Mouse (Mus musculus) urinary bladder, postnatal 36 days (tissue): ENCODE data around the gene Ppp2r1b.

Source experiments
- DNase-seq, 2 experiments: peaks; one replicate each; pipeline ENCODE4 v3.0.0; 2022; ENCODE audit warnings: low spot score in 2 of 2, mixed read lengths in 1 of 2

The Ppp2r1b gene

GRCm38 (mm10) chr9:50865803-50866202, 20.7 kb downstream of the Ppp2r1b start:
- no peak for DNase-seq

DNA sequence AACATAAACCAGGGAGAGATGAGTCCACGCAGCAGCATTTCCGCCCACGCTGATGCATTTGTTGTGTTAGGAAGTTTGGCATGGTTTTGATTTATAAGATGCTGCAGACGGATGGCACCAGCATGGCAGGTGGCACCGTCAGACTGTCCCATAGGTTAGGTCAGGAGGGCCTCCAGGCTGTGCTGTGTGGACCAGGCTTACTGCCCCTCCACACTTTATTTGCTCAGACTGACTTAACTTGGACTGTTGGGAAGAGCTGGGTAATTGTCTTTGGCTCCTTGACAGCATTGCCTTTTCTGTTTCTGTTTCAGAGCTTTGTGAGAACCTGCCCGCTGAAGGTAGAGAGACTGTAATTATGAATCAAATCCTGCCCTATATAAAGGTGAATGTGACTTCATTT, 21.9 kb downstream of the Ppp2r1b start:
- no peak for DNase-seq

DNA sequence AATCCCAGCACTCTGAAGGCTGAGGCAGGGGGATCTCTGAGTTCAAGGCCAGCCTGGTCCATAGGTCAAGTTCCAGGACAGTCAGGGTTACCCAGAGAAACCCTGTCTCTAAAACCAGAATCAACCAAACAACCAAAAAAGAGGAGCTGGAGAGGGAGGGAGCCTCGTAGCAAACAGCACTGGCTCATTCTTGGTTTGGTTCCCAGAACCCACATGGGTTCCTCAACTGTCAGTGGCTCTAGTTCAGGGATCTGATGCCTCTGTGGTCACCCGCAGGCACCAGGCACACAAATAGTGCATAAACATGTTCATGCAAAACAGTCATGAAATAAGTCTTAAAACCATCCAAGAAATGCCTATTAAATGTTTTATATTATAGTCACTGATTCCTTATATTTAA, 23.1 kb downstream of the Ppp2r1b start:
- DNase-seq = no peak

DNA sequence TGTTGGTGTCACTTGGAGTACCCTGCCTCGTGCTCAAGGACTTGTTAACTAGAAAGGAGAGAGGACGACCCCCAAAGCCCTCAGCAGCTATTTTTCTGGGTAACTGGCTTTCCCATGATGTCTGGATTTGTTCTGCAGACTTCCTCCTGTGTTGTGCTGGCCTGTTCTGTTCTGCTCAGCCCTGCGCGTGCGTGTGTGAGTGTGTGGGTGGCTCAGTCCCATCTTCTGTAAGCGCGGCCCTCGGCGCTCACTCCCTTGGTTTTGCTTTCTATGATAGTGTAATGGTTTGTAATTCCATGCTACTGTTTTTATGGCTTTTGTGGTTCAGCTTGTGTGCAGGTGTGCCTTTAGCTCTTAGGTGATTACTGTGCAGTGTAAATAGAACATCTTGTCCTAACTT, 28.1 kb downstream of the Ppp2r1b start:
- no peak for DNase-seq

- DNase-seq = no peak
Observed at GRCm38 (mm10) chr9:50874031-50874430, 28.9 kb downstream of the Ppp2r1b start.

GRCm38 (mm10) chr9:50875470-50875869, 30.4 kb downstream of the Ppp2r1b start:
- no peak for DNase-seq

DNA sequence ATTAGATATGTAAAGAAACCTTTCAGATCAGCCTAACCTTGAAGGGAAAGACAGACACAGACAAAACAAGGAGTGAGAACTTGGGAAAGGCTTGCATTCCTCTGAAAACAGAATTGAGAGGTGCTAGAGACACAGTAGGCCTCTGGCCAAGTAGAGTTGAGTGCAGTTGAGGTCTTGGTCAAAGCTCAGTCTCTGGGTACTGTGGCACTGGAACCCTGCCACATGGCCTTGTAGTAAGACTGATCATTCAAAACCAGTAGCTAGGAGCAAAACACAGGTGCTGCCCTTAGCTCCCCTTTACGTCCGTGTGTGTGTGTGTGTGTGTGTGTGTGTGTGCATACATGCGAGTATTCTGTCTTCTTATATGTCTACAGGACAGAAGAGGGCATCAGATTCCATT, 31.2 kb downstream of the Ppp2r1b start:
- DNase-seq = peak in 1 of 2 experiments; percentile 50

GRCm38 (mm10) chr9:50877431-50877830, 32.3 kb downstream of the Ppp2r1b start:
- no peak for DNase-seq

DNA sequence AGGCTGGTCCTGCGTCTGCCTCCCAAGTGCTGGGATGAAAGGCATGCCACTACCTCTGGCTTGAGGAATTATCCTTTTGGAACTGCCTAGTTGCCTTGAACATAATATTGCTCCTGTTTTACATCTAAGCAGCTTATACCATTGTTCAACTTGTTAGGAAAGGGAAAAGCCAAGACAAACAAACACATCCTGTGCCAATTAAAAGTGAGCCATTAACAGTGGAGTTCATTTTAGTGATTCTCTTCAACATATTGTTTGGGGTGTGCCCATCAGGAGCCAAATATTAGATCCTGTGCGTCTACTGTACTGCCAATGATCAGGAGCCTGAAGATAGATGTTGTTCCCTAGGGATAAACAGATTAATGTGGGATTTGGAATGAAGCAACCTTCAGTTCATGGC, 37.1 kb downstream of the Ppp2r1b start:
- no peak for DNase-seq

GRCm38 (mm10) chr9:50884093-50884492, 39.0 kb downstream of the Ppp2r1b start:
- no peak for DNase-seq

- DNase-seq = peak; percentile 67 to 80
Observed at GRCm38 (mm10) chr9:50884741-50885599, 39.9 kb downstream of the Ppp2r1b start.

- DNase-seq = no peak
Observed at GRCm38 (mm10) chr9:50885600-50885987, 40.5 kb downstream of the Ppp2r1b start.

- no peak for DNase-seq
Observed at GRCm38 (mm10) chr9:50886870-50887269, 41.8 kb downstream of the Ppp2r1b start.

GRCm38 (mm10) chr9:50887351-50887750, 42.2 kb downstream of the Ppp2r1b start:
- no peak for DNase-seq

- no peak for DNase-seq
Observed at GRCm38 (mm10) chr9:50889211-50889610, 44.1 kb downstream of the Ppp2r1b start.

GRCm38 (mm10) chr9:50889964-50890363, 44.9 kb downstream of the Ppp2r1b start:
- no peak for DNase-seq

- no peak for DNase-seq
Observed at GRCm38 (mm10) chr9:50890494-50891090, 45.5 kb downstream of the Ppp2r1b start.

- DNase-seq = peak in 1 of 2 experiments; percentile 82
Observed at GRCm38 (mm10) chr9:50893665-50894064, 48.6 kb downstream of the Ppp2r1b start.

DNA sequence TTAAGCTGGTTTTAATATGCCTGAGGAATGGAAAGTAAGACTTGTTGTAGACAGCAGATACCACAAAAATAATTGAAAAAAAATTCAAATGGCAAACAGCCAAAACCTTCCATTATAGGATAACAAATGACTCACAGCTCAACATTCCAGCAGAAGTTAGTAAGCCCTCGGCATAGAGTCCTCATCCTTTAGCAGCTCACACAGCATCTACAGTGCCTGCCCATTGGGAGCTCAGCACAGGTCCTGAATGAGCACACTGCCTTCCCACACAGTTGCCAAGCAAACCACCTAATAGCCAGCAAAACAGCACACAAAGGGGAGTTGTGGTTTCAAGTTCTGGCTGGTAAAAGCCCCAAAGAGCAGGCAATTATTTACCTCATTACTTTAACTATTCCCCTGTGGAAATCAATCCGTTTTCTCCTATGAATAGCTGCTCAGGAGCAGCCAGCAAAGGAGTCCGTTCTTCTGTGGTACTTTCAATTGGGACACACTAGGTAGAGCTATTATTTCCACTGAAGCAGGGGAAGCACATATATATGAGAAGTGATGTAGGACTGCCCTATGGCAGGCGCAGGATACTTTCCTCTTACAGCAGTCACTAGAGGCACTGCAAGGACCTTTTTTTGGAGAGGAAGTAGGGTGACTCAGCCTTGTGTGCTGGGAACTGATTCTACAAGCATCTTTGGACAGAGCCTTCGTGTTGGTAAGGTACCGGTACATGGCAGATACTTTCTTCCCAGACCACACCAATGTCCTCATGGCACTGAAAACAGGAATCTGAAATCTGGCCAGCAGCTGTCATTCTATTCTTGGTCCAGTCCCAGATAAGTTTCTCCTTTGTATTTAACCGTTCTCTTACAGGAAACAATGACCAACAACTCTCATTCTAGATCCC, 55.2 kb downstream of the Ppp2r1b start:
- no peak for DNase-seq

GRCm38 (mm10) chr9:50904196-50904847, 59.2 kb downstream of the Ppp2r1b start:
- DNase-seq = no peak

GRCm38 (mm10) chr9:50905321-50905720, 60.2 kb downstream of the Ppp2r1b start:
- DNase-seq = no peak
